Mouse (Mus musculus) intestine, embryonic 14.5 days (tissue): ENCODE results near the gene Foxn3. TPM values are rescaled to one million over a fixed set of nuclear protein-coding genes. Genes with fewer than 3 reads are reported as not detected.

Experiments used
- ATAC-seq: fragments of 200-750 bp; cut with Nextera tagmentation; replicated peaks from 2 replicates; pipeline ENCODE4 v1.8.0; 2017; ENCODE audit warnings: low read depth, moderate number of reproducible peaks, moderate TSS enrichment, moderate library complexity; ENCODE audit not compliant: low FRiP score, low TSS enrichment
- DNase-seq: peaks from one replicate; pipeline ENCODE4 v3.0.0-alpha.2; 2018; ENCODE audit warnings: low spot score
- H3K27ac ChIP-seq: fragments of 300-500 bp; sonication (generic); 2 replicates; pipeline ENCODE4 v1.5.1; 2014; ENCODE audit warnings: low read depth, mild to moderate bottlenecking, control low read depth
- H3K27me3 ChIP-seq: fragments of 300-500 bp; sonication (generic); replicated peaks from 2 replicates; pipeline ENCODE4 v1.6.1; 2014; ENCODE audit warnings: low read length, control low read depth; ENCODE audit not compliant: control insufficient read depth, insufficient read depth
- H3K36me3 ChIP-seq: fragments of 300-500 bp; sonication (generic); 2 replicates; pipeline ENCODE4 v1.6.1; 2014; ENCODE audit warnings: low read length, control low read depth; ENCODE audit not compliant: control insufficient read depth, insufficient read depth
- H3K4me1 ChIP-seq: fragments of 300-500 bp; sonication (generic); replicated peaks from 2 replicates; pipeline ENCODE4 v1.6.1; 2014; ENCODE audit warnings: low read length, control low read depth, mixed read lengths; ENCODE audit not compliant: control insufficient read depth, insufficient read depth
- H3K4me2 ChIP-seq: fragments of 300-500 bp; sonication (generic); 2 replicates; pipeline ENCODE4 v1.6.1; 2014; ENCODE audit warnings: low read length
- H3K4me3 ChIP-seq: fragments of 300-500 bp; sonication (generic); 2 replicates; pipeline ENCODE4 v1.5.1; 2014; ENCODE audit warnings: low read depth, low read length, control low read depth, mixed read lengths
- H3K9ac ChIP-seq: fragments of 300-500 bp; sonication (generic); 2 replicates; pipeline ENCODE4 v1.6.1; 2014; ENCODE audit warnings: mild to moderate bottlenecking, low read length
- H3K9me3 ChIP-seq: fragments of 300-500 bp; sonication (generic); 2 replicates; pipeline ENCODE4 v1.6.1; 2016; ENCODE audit warnings: low read length, control low read depth; ENCODE audit not compliant: control insufficient read depth
- WGBS: fragments of 180-500 bp; shearing (Covaris S2); extraction: QIAGEN DNeasy Blood & Tissue Kit; methylation state at CpG from one replicate; pipeline ENCODE4 v1.1.7; 2014; 5-methylcytosine and 5-hydroxymethylcytosine counted together
- polyA plus RNA-seq: library from polyadenylated mRNA; unstranded; fragments of >200 nt; fragmentation: Nextera tagmentation; extraction: Ambion mirVana; gene quantifications from 2 replicates; pipeline ENCODE4 v1.2.1, GENCODE M21; 2014

Gene Foxn3
- polyA plus RNA-seq, 1 experiment from 2014 or later: 74.3 TPM

GRCm38 (mm10) chr12:99601392-99601791 lies 38.0 kb upstream of the Foxn3 start:
- 56% methylated on average over 8 of the region's 8 CpGs for WGBS
- Histone ChIP-seq H3K9ac (no peak overlapping the region), H3K9me3 (no peaks in the 10 kb centered on the region), H3K27ac (no peak overlapping the region), H3K4me3 (no peak overlapping the region), H3K4me1 (no peaks in the 10 kb centered on the region), H3K27me3 (no peaks in the 10 kb centered on the region), H3K36me3 (no peaks in the 10 kb centered on the region), H3K4me2 (no peak overlapping the region)
- no peak for ATAC-seq
- no peak for DNase-seq

DNA sequence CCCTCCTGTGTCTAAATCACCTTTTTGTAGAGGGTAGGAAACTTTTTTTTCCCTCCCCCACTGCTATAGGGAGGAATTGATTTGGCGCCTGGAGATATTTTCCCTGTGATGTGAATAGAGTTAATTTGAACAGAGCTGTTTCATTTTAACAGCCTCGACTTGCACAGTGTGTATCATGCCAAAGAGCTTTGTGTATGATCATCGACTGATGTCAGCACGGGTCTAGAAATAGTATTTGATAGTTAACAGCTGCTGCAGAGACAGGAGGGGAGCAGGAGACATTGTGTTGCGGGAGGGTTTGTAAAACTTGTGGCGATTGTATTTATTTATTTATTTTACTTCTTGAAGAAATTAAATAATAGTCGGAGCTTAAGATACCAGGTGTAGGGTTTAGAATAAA lies 36.2 kb upstream of the Foxn3 start:
- H3K27ac ChIP-seq: no peak overlapping the region
- no peak overlapping the region for H3K9ac ChIP-seq
- H3K27me3 ChIP-seq: no peaks in the 10 kb centered on the region
- ATAC-seq: no peak
- H3K36me3 ChIP-seq: no peaks in the 10 kb centered on the region
- WGBS: 42% methylated on average over 7 of the region's 7 CpGs
- H3K4me3 ChIP-seq: no peak overlapping the region
- no peak for DNase-seq
- H3K4me2 ChIP-seq: no peak overlapping the region
- H3K4me1 ChIP-seq: no peaks in the 10 kb centered on the region
- no peaks in the 10 kb centered on the region for H3K9me3 ChIP-seq

- Histone ChIP-seq H3K36me3 (no peaks in the 10 kb centered on the region), H3K27ac (no peak overlapping the region), H3K4me3 (no peak overlapping the region), H3K4me1 (no peaks in the 10 kb centered on the region), H3K4me2 (no peak overlapping the region), H3K9me3 (no peaks in the 10 kb centered on the region), H3K27me3 (no peaks in the 10 kb centered on the region), H3K9ac (no peak overlapping the region)
- no peak for ATAC-seq
- 91% methylated on average over 2 of the region's 2 CpGs for WGBS
- DNase-seq: no peak
These were observed 33.0 kb upstream of the Foxn3 start for GRCm38 (mm10) chr12:99596397-99596796.

DNA sequence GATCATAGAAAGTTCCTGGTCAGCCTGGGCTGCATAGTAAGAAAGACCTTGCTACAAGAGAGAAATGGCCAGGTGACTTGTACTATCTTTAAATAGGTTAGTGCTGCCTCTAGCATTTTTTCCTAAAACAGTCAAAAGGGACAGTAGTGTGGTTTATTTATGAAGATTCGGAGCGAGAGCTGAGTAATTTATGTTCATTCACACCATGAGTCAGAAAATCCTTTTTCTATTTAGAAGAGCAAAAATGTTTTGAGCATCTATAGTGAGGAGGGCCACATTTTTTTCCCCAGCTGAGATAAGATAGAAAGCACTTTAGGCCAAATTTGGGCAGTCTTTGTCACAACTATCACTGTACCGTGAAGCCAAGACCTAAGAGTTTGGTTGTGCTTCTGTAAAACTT lies 24.0 kb upstream of the Foxn3 start:
- Histone ChIP-seq H3K9ac (no peak overlapping the region), H3K36me3 (no peaks in the 10 kb centered on the region), H3K4me3 (no peak overlapping the region), H3K27ac (no peak overlapping the region), H3K4me2 (no peak overlapping the region), H3K27me3 (no peaks in the 10 kb centered on the region), H3K4me1 (no peaks in the 10 kb centered on the region), H3K9me3 (no peaks in the 10 kb centered on the region)
- DNase-seq (no peak), ATAC-seq (no peak)
- 75% methylated on average over 3 of the region's 3 CpGs for WGBS

DNA sequence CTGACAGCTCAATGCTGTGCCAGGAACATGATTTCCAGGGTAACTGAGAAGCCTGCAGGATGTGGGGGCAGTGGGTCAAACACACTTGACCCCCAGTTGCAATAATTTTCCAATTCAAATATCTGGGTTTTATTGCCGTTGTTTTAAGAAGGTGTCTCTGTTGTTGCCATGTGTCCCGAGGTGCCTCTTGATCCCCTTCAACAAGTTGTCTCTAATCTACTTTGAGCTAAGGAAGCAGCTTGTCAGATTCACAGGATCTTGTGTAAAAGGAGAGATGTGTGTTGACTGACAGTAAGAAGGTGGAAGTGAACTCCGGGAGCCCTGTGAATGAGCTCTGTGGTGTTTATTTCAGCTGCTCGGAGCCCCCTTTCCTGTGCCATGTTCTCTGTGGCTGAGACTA lies 16.6 kb upstream of the Foxn3 start:
- H3K9ac ChIP-seq: no peak overlapping the region
- no peaks in the 10 kb centered on the region for H3K27me3 ChIP-seq
- H3K4me1 ChIP-seq: no peaks in the 10 kb centered on the region
- no peak for ATAC-seq
- no peak overlapping the region for H3K4me3 ChIP-seq
- no peaks in the 10 kb centered on the region for H3K36me3 ChIP-seq
- H3K9me3 ChIP-seq: no peaks in the 10 kb centered on the region
- H3K4me2 ChIP-seq: no peak overlapping the region
- 48% methylated on average over 4 of the region's 4 CpGs for WGBS
- no peak overlapping the region for H3K27ac ChIP-seq
- no peak for DNase-seq

- H3K36me3 ChIP-seq: no peaks in the 10 kb centered on the region
- no peaks in the 10 kb centered on the region for H3K9me3 ChIP-seq
- no peaks in the 10 kb centered on the region for H3K4me1 ChIP-seq
- H3K27me3 ChIP-seq: no peaks in the 10 kb centered on the region
- DNase-seq: no peak
- H3K27ac ChIP-seq: no peak overlapping the region
- no peak for ATAC-seq
- no peak overlapping the region for H3K9ac ChIP-seq
- no peak overlapping the region for H3K4me3 ChIP-seq
- no peak overlapping the region for H3K4me2 ChIP-seq
- 76% methylated on average over 6 of the region's 6 CpGs for WGBS
These were observed 13.3 kb upstream of the Foxn3 start for GRCm38 (mm10) chr12:99576682-99577081.

DNA sequence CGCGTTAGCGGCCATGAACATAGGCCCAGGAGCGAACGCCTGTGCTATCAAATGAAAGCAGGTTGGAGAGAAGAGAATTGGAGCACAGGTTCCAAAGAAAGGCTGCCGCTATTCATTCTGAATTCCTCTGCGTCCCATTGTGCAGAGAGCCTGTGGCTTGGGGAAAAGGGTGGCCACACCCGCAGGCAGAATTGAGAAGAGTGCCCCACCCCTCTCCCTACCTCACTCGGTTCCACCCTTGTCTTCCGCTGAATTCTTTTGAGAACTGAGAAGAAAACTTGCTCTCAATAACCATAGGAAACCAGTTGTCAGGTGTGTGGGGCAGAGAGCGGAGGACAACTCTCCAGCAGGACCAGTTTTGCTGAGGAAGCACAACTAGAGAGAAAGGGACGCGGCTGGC lies 10.9 kb upstream of the Foxn3 start:
- no peak for ATAC-seq
- H3K9me3 ChIP-seq: no peaks in the 10 kb centered on the region
- no peak overlapping the region for H3K4me3 ChIP-seq
- WGBS: 47% methylated on average over 13 of the region's 13 CpGs
- no peak overlapping the region for H3K27ac ChIP-seq
- H3K27me3 ChIP-seq: no peaks in the 10 kb centered on the region
- no peak overlapping the region for H3K4me2 ChIP-seq
- H3K4me1 ChIP-seq: no peaks in the 10 kb centered on the region
- DNase-seq: no peak
- no peak overlapping the region for H3K9ac ChIP-seq
- H3K36me3 ChIP-seq: no peaks in the 10 kb centered on the region

DNA sequence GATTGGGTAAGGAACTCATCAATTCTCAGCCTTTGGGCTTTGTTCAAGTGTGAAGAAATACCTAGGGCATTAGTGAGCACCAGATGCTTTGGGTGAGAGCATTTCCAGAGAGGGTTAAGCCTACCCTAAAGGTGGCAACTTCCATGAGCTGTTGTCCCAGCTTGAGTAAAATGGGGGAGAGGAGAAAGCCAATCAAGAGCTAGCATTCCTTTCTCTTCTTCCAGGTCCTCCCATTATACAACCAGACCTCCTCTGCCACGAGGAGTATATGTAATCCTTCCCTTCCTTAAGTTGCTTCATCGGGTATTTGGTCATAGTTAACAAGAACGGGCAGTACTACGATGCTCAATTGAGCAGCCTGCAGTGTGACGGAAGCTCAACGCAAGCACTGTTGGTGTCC lies 9.7 kb upstream of the Foxn3 start:
- H3K9ac ChIP-seq: no peak overlapping the region
- DNase-seq: no peak
- H3K4me3 ChIP-seq: no peak overlapping the region
- H3K27me3 ChIP-seq: no peaks in the 10 kb centered on the region
- H3K27ac ChIP-seq: no peak overlapping the region
- WGBS: 92% methylated on average over 6 of the region's 6 CpGs
- no peak overlapping the region for H3K4me2 ChIP-seq
- no peaks in the 10 kb centered on the region for H3K9me3 ChIP-seq
- no peaks in the 10 kb centered on the region for H3K36me3 ChIP-seq
- no peaks in the 10 kb centered on the region for H3K4me1 ChIP-seq
- no peak for ATAC-seq

- Histone ChIP-seq H3K27ac (no peak overlapping the region), H3K4me1 (no peaks in the 10 kb centered on the region), H3K27me3 (no peaks in the 10 kb centered on the region), H3K36me3 (no peaks in the 10 kb centered on the region), H3K9me3 (no peaks in the 10 kb centered on the region), H3K9ac (no peak overlapping the region), H3K4me3 (no peak overlapping the region), H3K4me2 (no peak overlapping the region)
- no peak for ATAC-seq
- 93% methylated on average over 8 of the region's 8 CpGs for WGBS
- no peak for DNase-seq
These were observed 8.6 kb upstream of the Foxn3 start for GRCm38 (mm10) chr12:99571999-99572398.
